Mouse (Mus musculus) MEL (cell line): ENCODE data around the gene Arl4a. TPM values are rescaled to one million over a fixed set of nuclear protein-coding genes. Genes with fewer than 3 reads are reported as not detected.
A peak's percentile ranks its signal among the peaks of the same experiment; 100 is the strongest.

Experiments used
- DNase-seq: peaks from one replicate; pipeline ENCODE4 v3.0.0; 2011; ENCODE audit warnings: low read depth, low spot score
- H3K27ac ChIP-seq: 2 replicates; pipeline ENCODE4 v1.5.1; 2012; ENCODE audit warnings: low read depth, mild to moderate bottlenecking, control low read depth, low read length, moderate library complexity; ENCODE audit not compliant: control insufficient read depth
- H3K27me3 ChIP-seq, 2 experiments: fragments of 150-350 bp in 1 of 2; sonication (generic) in 1 of 2; 2 replicates each; pipeline ENCODE4 v1.6.1; 2012; ENCODE audit warnings: low read length in 2 of 2, mild to moderate bottlenecking in 2 of 2, improper control_type of control experiment in 1 of 2, moderate library complexity in 1 of 2; ENCODE audit not compliant: insufficient read depth in 2 of 2, control insufficient read depth in 1 of 2
- H3K36me3 ChIP-seq, 2 experiments: 2 replicates each; pipeline ENCODE4 v1.6.1; 2012 to 2014; ENCODE audit warnings: low read length in 2 of 2, improper control_type of control experiment in 1 of 2, inconsistent platforms in 1 of 2, mild to moderate bottlenecking in 1 of 2; ENCODE audit not compliant: insufficient read depth in 2 of 2, control insufficient read depth in 1 of 2
- H3K4me1 ChIP-seq, 2 experiments: fragments of 150-350 bp in 1 of 2; sonication (generic) in 1 of 2; 2 replicates each; pipeline ENCODE4 v1.6.1; 2012; ENCODE audit warnings: low read length in 2 of 2, improper control_type of control experiment in 1 of 2, mild to moderate bottlenecking in 1 of 2; ENCODE audit not compliant: insufficient read depth in 2 of 2, control insufficient read depth in 1 of 2
- H3K4me3 ChIP-seq, 2 experiments: fragments of 150-350 bp in 1 of 2; sonication (generic) in 1 of 2; 2 replicates each; pipeline ENCODE4 v1.5.1; 2012; ENCODE audit warnings: low read depth in 2 of 2, low read length in 2 of 2, mild to moderate bottlenecking in 2 of 2, moderate library complexity in 2 of 2, control low read depth in 1 of 2, improper control_type of control experiment in 1 of 2; ENCODE audit not compliant: control insufficient read depth in 1 of 2, insufficient read depth in 1 of 2
- H3K79me2 ChIP-seq: 2 replicates; pipeline ENCODE4 v1.6.1; 2012; ENCODE audit warnings: mild to moderate bottlenecking, low read length, moderate library complexity; ENCODE audit not compliant: control insufficient read depth, poor library complexity, insufficient read depth
- H3K9ac ChIP-seq: 2 replicates; pipeline ENCODE4 v1.6.1; 2012; ENCODE audit warnings: low read depth, mild to moderate bottlenecking, control low read depth, low read length, moderate library complexity; ENCODE audit not compliant: control insufficient read depth, poor library complexity, severe bottlenecking
- H3K9me3 ChIP-seq: fragments of 150-350 bp; sonication (generic); replicated peaks from 2 replicates; pipeline ENCODE4 v1.6.1; 2012; ENCODE audit warnings: mild to moderate bottlenecking, low read length, improper control_type of control experiment, moderate library complexity; ENCODE audit not compliant: insufficient read depth
- BHLHE40 ChIP-seq: IDR thresholded peaks from 2 replicates; pipeline ENCODE4 v1.6.1; 2012; ENCODE audit warnings: low read depth, mild to moderate bottlenecking, inconsistent platforms, low read length, improper control_type of control experiment, borderline replicate concordance
- CHD2 ChIP-seq: IDR thresholded peaks from 2 replicates; pipeline ENCODE4 v1.6.1; 2011; ENCODE audit warnings: low read length, improper control_type of control experiment
- CTCF ChIP-seq, 3 experiments: IDR thresholded peaks in 2 of 3; conservative IDR thresholded peaks in 1 of 3; 2 replicates each; pipeline ENCODE4 v1.5.1; 2011 to 2012; ENCODE audit warnings: low read length in 3 of 3, low read depth in 2 of 3, mild to moderate bottlenecking in 2 of 3, improper control_type of control experiment in 1 of 3, inconsistent platforms in 1 of 3, mixed read lengths in 1 of 3, moderate library complexity in 1 of 3; ENCODE audit not compliant: control insufficient read depth in 1 of 3, insufficient read depth in 1 of 3, poor library complexity in 1 of 3, severe bottlenecking in 1 of 3
- E2F4 ChIP-seq: IDR thresholded peaks from 2 replicates; pipeline ENCODE4 v1.6.1; 2011; ENCODE audit warnings: low read depth, low read length, improper control_type of control experiment, borderline replicate concordance
- GABPA ChIP-seq: IDR thresholded peaks from 2 replicates; pipeline ENCODE4 v1.6.1; 2012; ENCODE audit warnings: low read depth, mild to moderate bottlenecking, inconsistent platforms, low read length, improper control_type of control experiment, moderate library complexity
- JUND ChIP-seq: IDR thresholded peaks from 2 replicates; pipeline ENCODE4 v1.6.1; 2011; ENCODE audit warnings: low read depth, mild to moderate bottlenecking, improper control_type of control experiment, low read length
- MAFK ChIP-seq: IDR thresholded peaks from 2 replicates; pipeline ENCODE4 v1.6.1; 2011; ENCODE audit warnings: low read depth, mild to moderate bottlenecking, low read length, improper control_type of control experiment, borderline replicate concordance
- MAX ChIP-seq: IDR thresholded peaks from 2 replicates; pipeline ENCODE4 v1.6.1; 2011; ENCODE audit warnings: low read length, improper control_type of control experiment
- MAZ ChIP-seq: IDR thresholded peaks from 2 replicates; pipeline ENCODE4 v1.6.1; 2012; ENCODE audit warnings: low read depth, mild to moderate bottlenecking, inconsistent platforms, low read length, improper control_type of control experiment
- MEF2A ChIP-seq: IDR thresholded peaks from 2 replicates; pipeline ENCODE4 v1.6.1; 2014; ENCODE audit warnings: low read depth, mild to moderate bottlenecking, inconsistent platforms, low read length, improper control_type of control experiment; ENCODE audit not compliant: poor library complexity, insufficient replicate concordance, severe bottlenecking; ENCODE audit errors: extremely low read depth
- MXI1 ChIP-seq: IDR thresholded peaks from 2 replicates; pipeline ENCODE4 v1.6.1; 2011; ENCODE audit warnings: mild to moderate bottlenecking, low read depth, low read length, improper control_type of control experiment
- POLR2AphosphoS2 ChIP-seq: IDR thresholded peaks from 2 replicates; pipeline ENCODE4 v1.6.1; 2011; ENCODE audit warnings: low read length, improper control_type of control experiment
- RAD21 ChIP-seq: IDR thresholded peaks from 2 replicates; pipeline ENCODE4 v1.6.1; 2011; ENCODE audit warnings: mild to moderate bottlenecking, low read depth, low read length, improper control_type of control experiment
- RCOR1 ChIP-seq: IDR thresholded peaks from 2 replicates; pipeline ENCODE4 v1.6.1; 2012; ENCODE audit warnings: low read depth, mild to moderate bottlenecking, inconsistent platforms, low read length, improper control_type of control experiment
- TAL1 ChIP-seq: IDR thresholded peaks from 2 replicates; pipeline ENCODE4 v1.6.1; 2012; ENCODE audit warnings: mild to moderate bottlenecking, inconsistent platforms, low read length, moderate library complexity, mixed read lengths
- USF1 ChIP-seq: IDR thresholded peaks from 2 replicates; pipeline ENCODE4 v1.6.1; 2014; ENCODE audit warnings: low read depth, mild to moderate bottlenecking, inconsistent platforms, low read length, improper control_type of control experiment, moderate library complexity
- USF2 ChIP-seq, 2 experiments: IDR thresholded peaks; 2 replicates each; pipeline ENCODE4 v1.6.1; 2011 to 2012; ENCODE audit warnings: improper control_type of control experiment in 2 of 2, low read length in 2 of 2, borderline replicate concordance in 1 of 2, inconsistent platforms in 1 of 2, low read depth in 1 of 2, mild to moderate bottlenecking in 1 of 2; ENCODE audit not compliant: insufficient read depth in 1 of 2
- ZMIZ1 ChIP-seq: IDR thresholded peaks from 2 replicates; pipeline ENCODE4 v1.6.1; 2012; ENCODE audit warnings: low read depth, mild to moderate bottlenecking, inconsistent platforms, low read length, improper control_type of control experiment, moderate library complexity
- ZNF384 ChIP-seq: IDR thresholded peaks from 2 replicates; pipeline ENCODE4 v1.6.1; 2012; ENCODE audit warnings: low read depth, mild to moderate bottlenecking, inconsistent platforms, low read length, improper control_type of control experiment
- polyA plus RNA-seq, 2 experiments: library from polyadenylated mRNA; stranded (reverse) in 1 of 2; unstranded in 1 of 2; fragments of >175 nt in 1 of 2; fragments of >200 nt in 1 of 2; gene quantifications; 2 replicates each; pipeline versions ENCODE4 v1.2.1 to v1.2.4; 2012; ENCODE audit warnings: low replicate concordance in 2 of 2, low read depth in 1 of 2; ENCODE audit not compliant: insufficient read length in 2 of 2, insufficient read depth in 1 of 2, missing spikeins in 1 of 2
- total RNA-seq: library from RNA; depleted of rRNA; stranded (reverse); fragments of 300-350 nt; gene quantifications from 2 replicates; pipeline ENCODE4 v1.2.3, GENCODE M21; 2012

Gene Arl4a
- total and polyA plus RNA-seq, 3 experiments, result 25.6 to 26.9 TPM; not detected in 1

DNA sequence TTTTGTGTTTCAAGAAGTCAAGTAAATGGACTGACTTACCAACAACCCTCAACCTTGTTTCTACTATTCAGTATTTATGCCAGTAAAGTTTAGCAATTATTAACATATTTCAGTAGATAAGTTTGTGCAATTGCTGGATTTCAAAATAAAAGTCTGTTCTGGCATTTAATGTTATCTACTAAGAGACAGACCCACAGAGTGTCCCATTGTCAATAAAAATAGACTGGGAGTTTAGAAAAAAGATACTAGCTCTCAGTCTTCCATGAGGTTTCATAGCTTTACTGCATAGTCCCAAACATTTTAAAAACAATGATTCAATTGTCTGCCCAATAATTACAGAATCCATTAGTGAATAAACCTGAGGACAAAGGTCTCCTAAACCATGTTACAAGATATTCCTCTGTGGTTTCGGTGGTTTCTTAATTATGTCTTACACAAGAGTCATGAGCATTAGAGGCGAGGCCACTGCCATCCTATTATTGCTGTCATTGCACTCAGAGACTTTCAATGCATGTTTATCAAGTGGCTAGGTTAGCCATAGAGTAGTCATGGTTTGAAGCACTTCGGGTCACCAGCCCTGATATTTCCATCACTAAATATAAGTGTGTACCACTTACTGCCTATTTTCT is 14.7 kb downstream of the Arl4a start (continued):
- TF ChIP-seq ZNF384 (peak; percentile 67; the same call in 1 of the 2 replicates), MAZ (no peak), TAL1 (peak; percentile 65), JUND (no peak), RCOR1 (no peak), RAD21 (no peak), GABPA (no peak), BHLHE40 (no peak), MAX (no peak), CHD2 (no peak), MEF2A (peak; percentile 9; the same call in 1 of the 2 replicates), MAFK (no peak), MXI1 (0 out of 2 replicates have a peak, but pooled peaks have one; percentile 20), USF1 (no peak), USF2 (IDR thresholded peaks at IDR 0.05; ENCODE audit: borderline replicate concordance in 1 of 2, insufficient read depth in 1 of 2, low read depth in 1 of 2, low read length in 2 of 2) (no peak), ZMIZ1 (no peak)
- TF ChIP-seq, all 39 proteins: peak for 9

DNA sequence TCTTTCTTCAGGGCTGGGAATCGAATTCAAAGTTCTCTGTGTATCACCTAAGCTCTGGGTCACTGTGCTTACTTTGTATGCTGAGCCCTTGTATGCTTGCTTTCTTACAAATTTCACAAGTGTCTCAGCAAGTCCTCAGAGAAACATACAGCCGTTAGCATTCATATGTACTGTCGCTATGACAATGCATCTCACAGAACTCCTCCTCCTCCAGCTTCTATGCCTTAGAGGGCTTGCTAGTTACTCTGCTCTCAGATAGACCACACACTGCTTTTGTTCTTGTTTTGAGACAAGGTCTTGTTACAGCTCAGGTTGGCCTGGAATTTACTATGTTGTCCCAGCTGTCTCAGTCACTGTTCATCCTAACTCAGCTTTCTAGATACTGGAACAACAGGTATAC is 15.5 kb downstream of the Arl4a start:
- Histone ChIP-seq H3K27ac (no peak overlapping the region), H3K4me3 (no peak overlapping the region)
- TF ChIP-seq CTCF (IDR thresholded peaks at IDR 0.05 in 2 of 3, conservative IDR thresholded peaks at IDR 0.05 in 1 of 3; ENCODE audit: control insufficient read depth in 1 of 3, insufficient read depth in 1 of 3, low read depth in 2 of 3, low read length in 3 of 3, poor library complexity in 1 of 3, severe bottlenecking in 1 of 3) (no peak), BHLHE40 (no peak), E2F4 (no peak), POLR2AphosphoS2 (no peak)
- TF ChIP-seq, all 39 proteins: peak for 0
- Histone ChIP-seq H3K9ac (no peak overlapping the region), H3K79me2 (no peaks in the 10 kb centered on the region), H3K9me3 (no peaks in the 10 kb centered on the region), H3K4me1 (peaks cover 16 to 18% of the 10 kb centered on the region in 2 experiments), H3K27me3 (no peaks in the 10 kb centered on the region), H3K36me3 (peaks cover 0 to 25% of the 10 kb centered on the region in 2 experiments; a peak in 2 of 4 replicates)
- DNase-seq, result no peak
